Mouse (Mus musculus) left cerebral cortex, adult 11 months (tissue): ENCODE measurements at regions not wholly inside any gene's neighbourhood (a gene's known extent, or its start where the extent isn't known, plus 50 kb on each side); places are given as distances from the start of the nearest gene placed in this dataset.

Experiments
- DNase-seq: peaks from one replicate; pipeline ENCODE4 v3.0.0; 2022; ENCODE audit warnings: low spot score

DNA sequence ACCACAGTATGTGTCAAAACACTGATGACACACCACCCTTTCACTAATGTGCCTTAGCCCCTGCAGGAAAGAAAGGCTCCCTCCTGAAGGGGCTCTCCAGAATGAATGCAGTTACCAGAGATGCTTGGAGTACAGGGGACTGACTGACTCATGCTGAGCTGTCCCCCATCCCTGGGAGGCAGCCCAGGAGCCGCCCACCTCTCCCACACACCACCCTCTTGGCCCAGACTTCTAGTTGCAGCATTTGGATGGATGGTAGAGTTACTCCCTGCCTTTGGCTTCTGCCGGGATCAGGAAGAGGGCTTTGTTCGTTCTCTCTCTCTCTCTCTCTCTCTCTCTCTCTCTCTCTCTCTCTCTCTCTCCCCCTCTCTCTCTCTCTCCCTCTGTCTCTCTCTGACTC lies 53.4 kb upstream of the Jun start:
- DNase-seq, result no peak

DNA sequence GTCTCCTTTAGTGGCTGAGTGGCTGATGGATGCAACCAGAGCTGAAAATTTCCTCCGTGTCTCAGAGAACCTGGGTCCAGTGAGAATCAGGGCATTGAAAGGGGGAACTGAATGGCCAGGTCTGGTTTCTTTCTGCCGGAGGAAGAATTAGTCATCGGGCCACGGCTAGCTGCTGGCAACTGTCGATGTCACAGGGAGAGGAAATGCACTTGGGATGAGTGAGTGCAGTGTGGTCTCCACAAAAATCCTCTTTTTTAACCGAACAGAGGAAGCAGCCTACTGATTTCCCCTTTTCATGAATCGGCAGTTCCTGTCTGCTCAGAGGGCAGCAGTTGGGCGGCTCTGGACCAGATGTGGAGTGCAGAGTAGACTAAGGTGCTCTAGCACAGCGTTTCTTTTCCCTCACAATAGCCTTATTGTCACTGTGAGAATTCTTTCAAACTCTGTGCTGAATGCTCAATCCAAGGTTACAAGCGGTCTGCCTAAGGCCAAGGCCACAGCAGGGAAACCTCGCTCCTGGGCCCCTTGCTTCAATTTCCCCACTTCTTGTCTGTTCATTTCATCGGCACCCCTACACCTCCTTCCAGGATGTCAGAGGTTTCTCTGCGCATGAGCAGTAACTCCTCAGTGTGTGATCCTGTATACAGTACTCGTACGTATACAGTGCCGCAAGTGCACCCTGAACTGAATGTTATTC lies 54.1 kb upstream of the Jun start:
- no peak for DNase-seq

DNA sequence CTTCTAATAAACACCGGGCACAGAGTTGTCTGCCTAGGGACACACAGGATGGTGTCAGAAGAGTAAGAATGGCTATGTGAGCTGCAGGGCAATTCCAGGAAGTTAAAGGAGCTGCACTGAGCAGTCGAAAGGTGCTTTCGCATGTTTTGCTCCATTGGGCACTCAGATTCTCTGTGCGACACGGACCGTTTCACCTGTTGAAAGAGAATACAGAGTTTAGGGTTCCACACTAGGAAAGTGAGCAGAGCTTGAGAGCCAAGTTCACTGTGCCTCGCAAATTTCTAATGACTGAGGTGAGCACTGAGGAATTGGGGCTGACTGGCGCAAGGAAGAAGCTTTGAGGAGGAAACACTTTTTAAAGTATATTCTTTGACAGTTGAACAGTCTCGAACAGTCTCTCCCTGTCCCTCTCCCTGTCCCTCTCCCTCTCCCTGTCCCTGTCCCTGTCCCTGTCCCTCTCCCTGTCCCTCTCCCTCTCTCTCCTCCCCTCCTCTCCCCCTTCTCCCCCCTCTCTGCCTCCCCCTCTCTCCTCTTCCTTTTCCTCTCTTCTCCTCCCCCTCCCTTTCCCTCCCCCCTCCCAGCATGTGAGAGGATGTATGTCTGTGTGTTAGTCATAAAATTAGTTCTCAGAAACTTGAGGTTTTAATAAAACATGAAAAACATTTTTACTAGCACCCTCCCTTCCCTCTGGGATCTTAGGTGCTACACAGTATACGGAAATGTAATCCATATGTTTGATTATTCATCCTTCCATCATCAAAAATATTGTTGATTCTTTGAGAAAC lies 55.1 kb upstream of the Jun start:
- no peak for DNase-seq

DNA sequence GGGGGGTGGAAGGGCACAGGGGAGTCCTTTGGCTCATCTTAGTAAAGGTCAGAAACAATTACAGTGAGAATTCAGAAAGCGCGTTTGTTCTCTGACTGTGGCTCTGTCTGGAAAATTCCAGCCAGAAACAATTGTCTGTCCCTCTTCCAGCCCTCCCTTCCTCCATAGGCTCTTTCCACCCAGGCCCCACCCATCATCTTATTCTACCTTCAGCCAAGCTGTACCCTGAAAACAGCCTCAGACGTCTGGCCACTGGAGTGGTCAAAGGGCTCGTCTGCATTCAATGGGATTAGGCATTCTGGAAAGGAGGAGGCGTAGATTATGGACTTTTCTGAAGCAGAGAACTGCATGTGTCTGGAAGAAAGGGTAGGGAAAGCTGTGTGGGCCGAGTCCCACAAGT lies 56.8 kb upstream of the Jun start:
- DNase-seq, result no peak

DNA sequence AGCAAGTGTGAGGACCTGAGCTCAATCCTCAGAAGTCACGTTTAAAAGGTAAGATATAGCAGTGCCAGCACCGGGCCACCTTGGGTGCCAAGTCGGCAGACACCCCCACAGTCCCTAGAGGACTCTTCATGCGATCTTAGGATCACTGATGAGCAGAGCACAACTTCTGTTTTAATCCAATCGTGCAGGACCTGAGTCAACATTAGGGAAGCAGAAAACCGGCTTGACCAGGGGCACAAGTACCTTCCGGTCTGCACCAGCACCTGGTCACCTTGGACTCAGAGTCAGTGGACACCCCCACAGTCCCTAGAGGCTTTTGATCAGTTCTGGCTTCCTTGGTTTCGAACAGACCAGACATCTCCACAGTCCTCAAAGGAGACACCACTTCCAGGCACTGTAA lies 58.8 kb upstream of the Jun start:
- DNase-seq, result no peak

DNA sequence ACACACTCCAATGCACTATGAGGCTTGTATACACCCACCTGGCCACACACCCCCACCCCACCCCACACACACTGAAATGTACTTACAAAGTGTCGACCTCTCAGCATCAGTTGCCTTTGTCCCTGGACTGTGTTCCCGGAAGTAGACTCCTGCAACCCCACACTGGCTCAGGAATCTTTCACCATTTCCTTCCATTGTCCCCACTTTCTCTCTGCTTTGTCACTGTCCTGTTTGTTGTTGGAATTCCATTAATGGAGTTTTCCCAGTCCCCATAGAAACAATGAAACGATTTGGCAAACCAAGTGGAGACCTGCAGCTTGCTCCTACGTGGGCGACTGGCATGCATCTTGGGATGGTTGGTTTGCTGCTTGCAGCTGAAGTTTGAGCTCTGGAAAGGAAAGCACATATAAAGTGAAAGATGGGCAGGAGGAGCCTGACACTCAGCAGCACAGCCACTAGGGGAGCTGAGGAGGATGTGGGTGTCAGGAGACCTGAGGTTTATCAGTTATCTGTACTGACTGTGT lies 65.2 kb upstream of the Jun start:
- no peak for DNase-seq

DNA sequence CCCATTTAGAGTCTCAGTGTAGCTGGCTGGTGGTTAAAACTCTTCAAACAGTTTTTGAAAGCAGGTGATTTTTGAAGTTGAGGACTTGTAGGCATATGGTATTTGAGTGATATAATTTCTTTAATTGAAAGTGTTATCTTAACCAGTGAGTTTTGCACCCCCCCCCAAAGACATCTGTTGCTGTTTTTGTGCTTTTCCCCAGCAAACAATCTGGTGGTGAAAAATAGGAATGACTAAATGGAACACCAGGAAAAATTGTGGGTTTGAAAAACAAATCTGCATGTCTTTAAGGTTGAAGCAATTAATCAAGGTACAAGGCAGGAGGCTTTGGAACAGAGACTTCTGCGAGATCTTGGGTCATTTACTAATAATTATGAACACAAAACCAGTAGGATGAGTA lies 68.9 kb upstream of the Jun start:
- DNase-seq, result no peak

DNA sequence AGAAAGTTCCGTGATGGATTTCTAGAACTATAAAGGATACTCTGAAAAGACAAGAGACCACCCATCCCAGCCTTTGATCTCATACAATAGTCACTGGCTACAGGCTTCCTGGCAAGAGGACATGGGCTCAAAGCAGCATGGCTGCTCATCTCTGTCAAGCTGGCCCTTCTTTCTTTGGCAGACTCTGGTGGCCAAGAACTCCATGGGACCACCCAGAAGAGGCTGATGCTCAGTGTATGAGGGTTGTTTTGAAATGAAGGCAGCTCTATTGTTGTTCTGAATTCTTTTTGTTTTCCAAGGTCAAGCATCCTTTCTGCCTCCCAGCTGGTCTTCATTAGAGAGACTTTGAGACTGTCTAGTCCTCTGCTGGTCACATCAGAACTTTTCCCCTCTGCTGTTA lies 73.3 kb upstream of the Jun start:
- no peak for DNase-seq

DNA sequence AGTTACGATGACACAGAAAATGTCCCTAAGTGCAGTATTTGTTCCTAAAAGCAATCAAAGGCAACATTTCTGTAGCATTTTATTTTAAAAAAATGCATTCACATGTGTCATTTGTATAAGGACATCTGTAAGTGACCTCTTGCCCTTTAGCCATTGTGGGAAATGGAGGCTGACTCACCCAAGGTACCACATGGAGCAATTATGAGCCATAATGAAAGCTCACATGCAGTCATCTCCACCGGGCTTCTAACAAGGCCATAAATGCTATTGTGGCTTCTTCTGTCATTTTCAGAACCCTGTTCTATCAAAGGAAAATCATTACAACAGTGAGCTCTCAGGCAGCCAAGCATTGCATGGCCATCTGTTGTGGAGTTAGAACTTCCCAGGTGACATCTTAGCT lies 75.9 kb upstream of the Jun start:
- DNase-seq, result no peak

DNA sequence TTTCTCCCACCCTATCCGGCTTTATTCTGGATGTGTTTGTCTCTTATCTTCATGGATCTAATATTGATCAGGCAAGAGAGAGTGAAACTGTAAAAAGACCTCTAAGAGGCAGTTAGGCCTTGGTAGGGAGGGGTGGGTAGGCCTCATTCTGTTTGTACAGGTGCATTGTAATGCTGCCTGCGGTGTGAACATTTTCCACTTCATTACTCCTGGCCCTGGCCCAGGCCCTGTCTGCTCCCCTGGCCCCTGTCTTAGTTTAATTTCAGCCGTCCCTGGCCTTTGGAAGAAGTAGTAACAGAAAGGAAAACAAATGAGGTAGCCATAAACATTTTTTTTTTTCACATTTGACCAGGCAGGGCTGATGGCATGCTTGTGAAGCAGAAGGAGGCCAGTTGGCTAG lies 81.8 kb upstream of the Jun start:
- no peak for DNase-seq

DNA sequence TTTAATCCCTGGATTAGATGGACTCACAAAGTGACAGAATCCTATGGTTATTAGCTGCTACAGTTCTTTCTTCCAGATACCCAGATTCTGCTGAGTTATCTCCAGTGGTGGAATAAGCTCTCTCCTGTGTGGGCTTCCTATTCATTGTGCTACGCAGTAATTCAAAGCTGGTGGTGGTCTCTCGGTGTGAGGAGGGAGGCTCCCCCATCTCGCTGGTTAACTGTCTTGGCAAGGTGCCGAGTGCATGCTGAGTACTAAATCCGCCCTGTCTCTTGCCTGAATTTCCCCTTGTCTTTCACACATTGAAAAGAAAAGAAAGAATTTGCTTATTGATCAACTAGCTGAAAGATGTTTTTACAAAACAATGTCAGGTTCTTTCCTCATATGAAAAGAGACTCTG lies 82.6 kb upstream of the Jun start:
- no peak for DNase-seq

DNA sequence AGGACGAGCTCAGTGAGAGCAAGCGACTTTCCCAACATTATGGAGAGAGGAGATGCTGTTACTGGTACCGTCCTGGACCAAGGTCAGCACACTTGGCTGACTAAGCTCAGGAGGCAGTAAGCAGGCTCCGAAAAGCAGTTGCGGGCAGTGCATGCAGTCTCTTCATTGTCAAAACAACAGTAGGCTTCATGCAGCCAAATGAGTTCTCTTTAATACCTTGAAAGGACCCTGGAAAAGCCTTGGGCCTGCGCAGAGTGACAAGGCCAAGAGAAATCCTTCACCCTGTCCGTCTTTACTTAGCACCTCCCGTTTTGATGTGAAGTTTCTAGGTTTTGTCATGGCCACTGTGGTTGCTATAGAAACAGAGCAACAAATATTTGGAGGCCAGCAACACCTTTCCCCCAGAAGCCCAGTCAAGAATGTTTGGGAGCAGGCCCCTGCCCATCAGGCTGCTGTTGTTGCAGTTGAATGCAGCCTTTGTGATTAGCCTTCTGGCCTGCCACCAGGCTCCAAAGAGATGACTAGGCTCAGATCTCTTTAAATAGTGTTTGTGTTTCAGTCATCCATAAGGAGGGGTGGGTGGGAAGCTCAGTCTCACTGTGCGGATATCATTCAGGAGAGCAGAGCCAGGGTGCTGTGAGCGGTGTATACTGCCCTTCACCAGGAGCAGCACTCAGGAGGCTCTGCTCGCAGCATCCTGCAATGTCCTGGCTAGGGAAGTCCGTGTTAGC lies 85.6 kb upstream of the Jun start:
- DNase-seq, result no peak

DNA sequence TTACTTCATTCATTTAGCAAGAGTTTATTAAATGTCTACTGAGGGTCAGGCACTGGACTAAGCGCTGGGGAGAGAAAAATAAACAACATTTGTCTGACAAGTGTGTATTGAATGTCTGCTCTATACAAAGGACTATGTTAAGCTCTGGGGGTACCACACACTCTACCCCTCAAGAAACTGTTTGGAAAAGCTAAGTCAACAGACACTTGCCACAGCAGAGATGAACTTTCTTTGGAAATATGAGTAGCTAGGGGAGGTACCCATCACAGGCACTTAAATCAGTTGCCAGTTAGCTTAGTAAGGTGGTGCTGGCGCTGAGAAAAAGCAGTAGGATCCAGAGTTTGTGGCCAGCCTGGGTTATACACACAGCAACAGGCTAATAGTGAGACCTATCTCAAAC lies 86.7 kb upstream of the Jun start:
- no peak for DNase-seq

DNA sequence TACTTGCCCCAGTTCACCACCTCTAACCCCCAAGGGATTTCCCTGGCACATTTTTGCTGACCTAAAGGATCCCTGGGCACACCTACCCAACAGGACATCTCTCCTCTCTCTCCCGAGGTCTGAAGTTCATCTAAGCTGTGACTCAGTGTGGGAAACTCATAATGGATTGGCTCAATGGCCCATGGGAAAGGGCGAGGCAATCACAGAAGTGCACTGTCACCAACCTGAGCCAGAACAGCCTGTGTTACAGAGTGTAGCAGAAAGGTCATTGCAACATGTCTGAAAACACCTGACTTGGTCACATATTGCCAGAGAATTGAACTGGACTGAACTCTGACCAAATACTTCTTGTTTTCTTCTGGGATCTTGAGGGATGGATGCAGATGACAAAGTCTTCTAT lies 89.2 kb upstream of the Jun start:
- no peak for DNase-seq

DNA sequence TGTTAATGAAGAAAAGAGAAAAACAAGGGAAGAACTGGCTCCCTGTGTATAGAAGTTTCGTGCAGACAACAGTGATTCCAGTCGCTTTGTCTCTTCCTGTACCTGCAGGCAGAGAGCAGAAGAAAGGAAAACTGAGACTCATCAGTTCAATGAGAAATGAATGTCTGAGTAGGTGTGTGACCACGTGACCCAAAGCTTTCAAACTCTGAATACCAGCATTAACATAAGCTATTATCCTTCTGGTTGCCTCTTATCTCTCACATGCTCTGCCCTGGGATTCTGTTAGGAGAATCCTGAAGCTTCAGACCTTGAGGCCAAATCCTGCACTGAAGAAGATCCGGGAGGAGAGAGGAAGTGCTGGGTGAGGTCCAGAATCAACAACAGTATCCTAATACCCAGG lies 91.1 kb upstream of the Jun start:
- no peak for DNase-seq

DNA sequence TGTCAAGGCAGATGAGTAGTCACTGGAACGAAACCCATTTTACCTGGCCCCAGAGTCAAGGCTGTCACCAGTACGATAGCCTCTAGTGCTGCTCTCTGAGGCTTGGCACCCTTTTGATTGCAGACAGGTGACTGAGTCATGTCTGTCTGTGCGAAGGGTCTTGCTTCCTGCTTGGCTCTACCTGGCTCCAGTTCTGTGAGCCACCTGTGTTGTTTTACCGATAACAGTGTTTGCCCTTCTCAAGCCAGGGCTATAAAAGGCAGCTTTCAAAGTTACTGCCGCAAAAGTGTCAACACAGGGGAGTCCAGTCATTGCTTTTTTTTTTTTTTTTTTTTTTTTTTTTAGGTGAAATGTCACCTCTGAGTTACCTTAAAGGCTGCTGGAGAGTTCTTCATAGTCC lies 91.6 kb upstream of the Jun start:
- no peak for DNase-seq

DNA sequence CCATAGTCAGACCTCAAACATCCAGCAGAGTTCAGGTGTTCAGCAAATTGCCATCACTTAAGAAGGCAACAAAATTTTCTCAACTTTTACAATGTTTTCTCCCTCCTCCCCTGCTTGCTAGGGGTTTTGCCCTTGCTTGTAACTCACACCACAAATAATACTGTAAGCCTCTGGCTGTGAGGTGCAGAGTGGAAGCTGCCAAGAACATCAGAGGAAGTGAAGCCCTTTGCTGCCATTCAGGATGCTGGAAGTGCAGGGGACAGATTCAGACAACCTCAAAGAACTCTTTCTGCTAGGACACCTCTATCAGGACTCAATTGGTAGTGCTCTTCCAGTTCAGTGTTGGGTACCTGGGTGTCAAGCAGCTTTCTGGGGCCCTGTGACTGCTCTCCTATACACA lies 92.4 kb upstream of the Jun start:
- no peak for DNase-seq

DNA sequence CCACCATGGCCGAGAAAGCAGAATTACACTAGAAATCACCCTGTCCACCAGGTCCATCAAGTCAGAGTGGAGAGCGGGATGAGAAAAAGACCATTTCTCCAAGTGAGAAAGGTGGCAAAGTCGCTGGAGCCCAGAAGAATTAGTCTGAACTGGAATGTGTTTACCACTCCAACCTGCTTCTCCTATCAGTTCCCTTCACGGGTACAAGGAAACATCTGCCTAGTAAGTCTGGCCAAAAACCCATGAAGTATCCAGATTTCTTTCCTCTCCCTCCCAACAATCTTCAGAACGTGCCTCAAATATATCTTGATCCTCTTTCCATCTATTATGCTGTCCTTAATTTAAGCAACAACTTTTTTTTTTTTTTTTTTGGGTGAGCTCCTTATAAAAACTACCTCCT lies 94.2 kb upstream of the Jun start:
- DNase-seq, result no peak

DNA sequence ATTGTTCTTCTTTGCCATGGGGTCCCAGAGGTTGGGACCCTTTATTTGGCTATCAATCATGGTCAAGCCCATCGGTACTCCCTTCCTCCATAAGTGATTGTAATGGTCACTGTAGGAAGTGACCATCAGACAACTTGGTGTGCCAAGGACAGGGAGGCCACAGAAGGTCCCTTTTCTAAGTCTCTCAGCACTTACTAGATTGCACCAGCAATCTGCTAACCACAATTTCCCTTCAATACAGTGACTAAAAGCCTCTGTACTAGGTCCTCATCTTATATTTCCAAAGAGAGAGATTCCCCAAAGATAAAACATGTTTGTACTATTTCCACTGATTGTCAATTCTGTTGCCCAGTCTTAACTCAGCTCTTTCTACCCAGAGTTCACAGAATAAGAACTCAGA lies 96.6 kb upstream of the Jun start:
- DNase-seq, result no peak

DNA sequence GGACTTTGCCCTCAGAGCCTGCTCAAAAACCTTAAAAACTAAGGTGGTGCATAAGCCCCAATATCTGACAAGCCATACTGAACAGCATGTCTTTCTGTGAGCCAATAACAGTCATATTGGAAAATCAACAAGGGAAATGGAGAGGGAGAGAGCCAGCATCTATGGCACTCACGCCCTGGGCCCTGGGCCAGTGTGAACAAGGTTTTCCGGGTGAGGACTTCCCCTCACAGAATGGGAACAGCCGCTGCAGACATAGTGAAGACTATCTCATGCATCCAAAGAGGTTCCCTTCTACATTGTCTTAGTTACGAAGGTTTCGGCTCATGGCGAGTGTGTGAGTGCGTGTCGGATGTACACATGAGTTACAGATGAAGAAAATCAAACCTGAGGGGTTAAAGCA lies 99.7 kb upstream of the Jun start:
- no peak for DNase-seq

DNA sequence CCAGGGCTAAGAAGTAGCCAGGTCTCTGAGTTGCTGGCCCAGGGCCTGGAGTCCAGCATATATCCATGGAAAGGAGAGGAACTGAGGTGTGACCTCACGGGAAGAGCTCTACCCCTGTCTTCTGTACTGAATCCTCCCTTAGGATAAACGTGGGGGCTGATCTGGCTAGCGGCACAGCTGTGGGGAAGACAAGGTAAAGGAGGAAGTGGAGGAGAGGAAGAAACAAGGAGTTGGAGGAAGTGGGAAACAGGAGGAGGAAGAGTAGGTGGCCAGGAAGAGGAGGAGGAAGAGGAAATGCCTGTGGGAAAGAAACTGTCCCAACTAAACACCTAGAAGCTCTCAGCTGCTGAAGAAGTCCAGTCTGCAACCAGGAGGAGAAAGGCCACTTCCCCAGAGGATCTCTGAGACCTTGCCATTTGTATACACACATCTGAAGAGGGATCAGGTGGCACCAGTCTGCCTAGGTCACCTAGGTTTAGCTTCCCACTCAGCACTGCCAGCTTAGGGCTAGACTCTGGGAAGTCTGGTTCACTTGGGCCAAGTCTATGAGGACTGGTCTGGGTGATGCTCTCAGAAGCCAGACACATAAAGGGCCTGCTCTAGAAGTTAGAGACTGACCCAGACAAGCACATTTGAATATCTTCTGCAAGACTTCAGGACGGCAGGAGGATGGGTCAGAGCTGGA lies 100.6 kb upstream of the Jun start:
- no peak for DNase-seq

DNA sequence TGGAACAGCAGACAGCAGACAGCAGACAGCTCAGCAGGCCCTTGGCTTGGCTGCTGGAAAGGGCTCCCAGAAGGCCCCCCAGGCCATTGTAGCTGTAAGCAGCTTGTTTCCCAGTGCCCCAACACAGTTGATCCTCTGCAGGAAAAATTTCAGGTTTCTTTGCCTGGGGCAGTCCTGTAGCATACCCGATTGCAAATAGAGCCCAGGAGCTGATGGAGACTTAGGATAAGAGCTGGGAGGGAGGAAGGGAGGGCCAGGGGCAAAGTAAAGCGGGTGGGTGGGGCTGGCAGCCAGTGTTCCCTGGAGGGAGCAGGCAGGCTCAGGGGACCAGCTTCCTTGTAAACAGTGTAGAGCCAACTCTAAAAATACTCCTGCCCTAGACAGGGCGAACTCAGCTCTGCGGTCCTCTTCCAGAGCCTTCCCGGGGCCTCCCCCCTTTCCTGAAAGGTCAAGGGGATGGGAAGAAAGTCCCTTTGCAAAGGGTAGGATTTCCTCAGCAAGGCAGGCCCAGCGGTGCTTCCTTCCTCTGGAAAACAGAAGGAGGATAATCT lies 101.8 kb upstream of the Jun start:
- no peak for DNase-seq
